Mouse (Mus musculus) heart, embryonic 15.5 days (tissue): ENCODE measurements at regions not wholly inside any gene's neighbourhood (a gene's known extent, or its start where the extent isn't known, plus 50 kb on each side); places are given as distances from the start of the nearest gene placed in this dataset.

Experiments
- ATAC-seq: fragments of 200-750 bp; cut with Nextera tagmentation; replicated peaks from 2 replicates; pipeline ENCODE4 v1.8.0; 2017; ENCODE audit warnings: low read depth, moderate TSS enrichment; ENCODE audit not compliant: insufficient number of reproducible peaks, insufficient read depth, low FRiP score
- H3K27ac ChIP-seq: fragments of 300-500 bp; sonication (generic); 2 replicates; pipeline ENCODE4 v1.5.1; 2015; ENCODE audit warnings: mild to moderate bottlenecking, inconsistent platforms
- H3K27me3 ChIP-seq: fragments of 300-500 bp; sonication (generic); 2 replicates; pipeline ENCODE4 v1.6.1; 2015; ENCODE audit warnings: inconsistent platforms
- H3K36me3 ChIP-seq: fragments of 300-500 bp; sonication (generic); 2 replicates; pipeline ENCODE4 v1.6.1; 2015; ENCODE audit warnings: mild to moderate bottlenecking, inconsistent platforms
- H3K4me1 ChIP-seq: fragments of 300-500 bp; sonication (generic); replicated peaks from 2 replicates; pipeline ENCODE4 v1.6.1; 2015; ENCODE audit warnings: inconsistent platforms
- H3K4me2 ChIP-seq: fragments of 300-500 bp; sonication (generic); 2 replicates; pipeline ENCODE4 v1.6.1; 2015; ENCODE audit warnings: inconsistent platforms, mild to moderate bottlenecking, moderate library complexity
- H3K4me3 ChIP-seq: fragments of 300-500 bp; sonication (generic); 2 replicates; pipeline ENCODE4 v1.5.1; 2015; ENCODE audit warnings: mild to moderate bottlenecking, inconsistent platforms
- H3K9ac ChIP-seq: fragments of 300-500 bp; sonication (generic); 2 replicates; pipeline ENCODE4 v1.6.1; 2015; ENCODE audit warnings: mild to moderate bottlenecking, inconsistent platforms
- H3K9me3 ChIP-seq: fragments of 300-500 bp; sonication (generic); replicated peaks from 2 replicates; pipeline ENCODE4 v1.6.1; 2016; ENCODE audit warnings: inconsistent platforms
- WGBS: fragments of 180-500 bp; shearing (Covaris S2); methylation state at CpG from one replicate; pipeline ENCODE4 v1.1.7; 2015; ENCODE audit warnings: mixed read lengths; 5-methylcytosine and 5-hydroxymethylcytosine counted together

DNA sequence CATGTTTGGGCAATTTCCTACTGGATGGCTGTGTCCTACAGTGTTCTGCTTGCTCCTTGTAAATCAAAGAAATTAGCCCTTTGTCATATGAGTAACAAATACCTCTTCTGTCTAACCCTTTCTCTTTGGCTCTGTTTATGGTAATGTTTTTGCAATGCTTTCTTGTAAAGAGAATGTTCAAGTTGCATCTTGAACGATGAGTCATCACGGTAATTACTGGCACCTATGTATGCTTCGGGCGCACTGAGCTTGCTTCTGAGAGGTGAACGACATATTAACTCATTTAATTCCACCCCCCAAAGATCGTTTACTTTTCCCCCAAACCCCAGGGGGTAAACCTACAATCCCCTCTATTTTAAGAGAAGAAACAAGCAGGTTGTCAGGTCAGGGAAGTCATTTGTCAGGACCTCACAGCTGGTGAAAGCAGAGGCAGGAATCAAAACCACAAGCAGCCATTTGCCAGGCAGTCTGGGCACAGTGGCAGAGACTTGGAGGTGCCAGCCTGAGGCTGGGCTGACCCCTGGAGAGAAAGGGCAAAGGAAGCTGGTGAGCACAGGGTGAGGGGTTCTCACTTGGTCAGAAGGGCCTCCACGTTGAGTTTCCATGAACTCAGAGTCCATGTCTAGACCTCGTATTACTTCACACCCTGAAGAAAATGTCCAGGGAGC lies 87.6 kb upstream of the Atp1a1 start:
- Histone ChIP-seq H3K4me2 (no peak overlapping the region), H3K9ac (no peak overlapping the region), H3K36me3 (no peaks in the 10 kb centered on the region), H3K4me3 (no peak overlapping the region), H3K4me1 (no peaks in the 10 kb centered on the region), H3K27ac (no peak overlapping the region), H3K27me3 (no peaks in the 10 kb centered on the region), H3K9me3 (no peaks in the 10 kb centered on the region)
- ATAC-seq: no peak
- 75% methylated on average over 8 of the region's 8 CpGs for WGBS

DNA sequence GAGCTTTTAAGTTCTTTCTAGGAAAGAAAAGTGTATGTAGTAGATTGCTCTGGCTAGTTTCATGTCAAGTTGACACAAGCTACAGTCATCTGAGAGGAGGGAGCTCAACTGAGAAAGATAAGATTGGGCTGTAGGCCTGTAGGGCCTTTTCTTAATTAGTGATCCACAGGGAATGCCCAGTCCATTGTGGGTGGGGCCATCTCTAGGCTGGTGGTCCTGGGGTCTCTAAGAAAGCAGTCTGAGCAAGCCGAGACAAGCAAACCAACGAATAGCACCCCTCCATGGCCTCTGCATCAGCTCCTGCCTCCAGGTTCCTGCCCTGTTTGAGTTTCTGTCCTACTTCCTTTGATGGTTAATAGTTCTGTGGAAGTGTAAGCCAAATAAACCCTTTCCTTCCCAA lies 86.3 kb upstream of the Atp1a1 start:
- H3K9me3 ChIP-seq: no peaks in the 10 kb centered on the region
- H3K27ac ChIP-seq: no peak overlapping the region
- ATAC-seq: no peak
- H3K27me3 ChIP-seq: no peaks in the 10 kb centered on the region
- no peak overlapping the region for H3K4me3 ChIP-seq
- no peaks in the 10 kb centered on the region for H3K4me1 ChIP-seq
- WGBS: 59% methylated on average over 2 of the region's 2 CpGs
- H3K9ac ChIP-seq: no peak overlapping the region
- no peak overlapping the region for H3K4me2 ChIP-seq
- H3K36me3 ChIP-seq: no peaks in the 10 kb centered on the region

DNA sequence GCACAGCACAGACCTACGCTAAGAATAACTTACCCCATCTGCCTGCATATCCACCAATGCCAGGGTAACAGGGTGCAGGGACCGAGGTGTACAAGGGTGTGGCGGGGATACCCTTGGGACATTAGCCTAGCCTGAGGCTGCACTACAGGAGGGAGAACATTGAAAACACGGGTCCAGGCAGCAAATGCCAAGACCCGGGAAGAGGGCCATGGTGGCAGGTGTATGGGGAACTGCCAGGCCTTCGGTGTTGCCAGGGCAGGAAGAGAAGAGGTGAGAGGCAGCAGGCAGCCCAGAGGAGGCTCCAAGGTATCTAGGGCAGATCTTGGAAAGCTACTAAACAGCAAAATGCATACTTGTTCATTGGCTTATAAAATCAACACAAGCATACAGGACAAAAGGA lies 85.7 kb upstream of the Atp1a1 start:
- H3K36me3 ChIP-seq: no peaks in the 10 kb centered on the region
- H3K4me1 ChIP-seq: no peaks in the 10 kb centered on the region
- H3K9ac ChIP-seq: no peak overlapping the region
- H3K4me3 ChIP-seq: no peak overlapping the region
- WGBS: 83% methylated on average over 6 of the region's 6 CpGs
- H3K9me3 ChIP-seq: no peaks in the 10 kb centered on the region
- H3K27me3 ChIP-seq: no peaks in the 10 kb centered on the region
- no peak overlapping the region for H3K4me2 ChIP-seq
- ATAC-seq: no peak
- H3K27ac ChIP-seq: no peak overlapping the region

DNA sequence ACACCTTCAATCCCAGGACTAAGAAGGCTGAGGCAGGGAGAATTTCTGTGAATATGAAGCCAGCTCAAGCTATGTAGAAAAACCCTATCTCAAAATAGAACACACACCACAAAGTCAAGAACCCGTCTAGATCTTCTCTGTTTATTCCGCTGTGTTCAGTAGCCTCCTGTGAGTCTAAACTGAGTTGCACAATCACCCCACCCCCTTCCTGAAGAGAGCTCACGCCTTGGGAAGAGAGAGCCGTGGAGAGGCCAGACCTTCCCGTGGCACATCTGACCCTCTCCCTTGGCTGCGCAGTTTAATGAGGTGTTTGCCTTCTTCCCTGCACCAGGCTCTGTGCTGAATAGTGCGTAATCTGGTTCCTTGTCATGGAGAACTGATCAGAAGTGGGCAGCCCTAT lies 80.7 kb upstream of the Atp1a1 start:
- Histone ChIP-seq H3K9ac (no peak overlapping the region), H3K4me2 (no peak overlapping the region), H3K27me3 (no peaks in the 10 kb centered on the region), H3K4me3 (no peak overlapping the region), H3K9me3 (0 out of 2 replicates have a peak, but pooled peaks cover 2% of the 10 kb centered on the region), H3K36me3 (no peaks in the 10 kb centered on the region), H3K27ac (no peak overlapping the region), H3K4me1 (no peaks in the 10 kb centered on the region)
- no peak for ATAC-seq
- WGBS: 54% methylated on average over 7 of the region's 7 CpGs

DNA sequence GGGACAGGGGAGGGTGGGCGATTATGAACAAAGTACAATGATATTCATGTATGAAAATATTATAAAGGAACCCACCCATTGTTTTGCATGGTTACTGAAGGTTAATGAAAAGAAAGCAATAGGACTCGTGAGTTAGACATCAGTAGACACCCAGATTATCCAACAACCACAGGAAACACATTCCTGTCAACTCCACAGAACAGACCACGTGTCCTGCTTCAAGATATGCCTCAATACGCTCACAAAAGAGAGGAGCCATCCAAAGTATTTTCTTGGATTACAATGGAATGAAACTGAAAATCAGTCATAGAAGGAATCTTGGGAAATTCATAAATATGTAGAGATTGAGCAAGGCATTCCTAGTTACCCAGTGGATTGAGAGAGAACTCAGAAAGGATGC lies 68.5 kb upstream of the Atp1a1 start:
- no peaks in the 10 kb centered on the region for H3K36me3 ChIP-seq
- no peak overlapping the region for H3K4me2 ChIP-seq
- H3K27me3 ChIP-seq: no peaks in the 10 kb centered on the region
- no peak overlapping the region for H3K27ac ChIP-seq
- no peak overlapping the region for H3K4me3 ChIP-seq
- ATAC-seq: no peak
- peaks cover 11% of the 10 kb centered on the region for H3K4me1 ChIP-seq
- H3K9ac ChIP-seq: no peak overlapping the region
- 56% methylated on average over 4 of the region's 4 CpGs for WGBS
- H3K9me3 ChIP-seq: no peaks in the 10 kb centered on the region

DNA sequence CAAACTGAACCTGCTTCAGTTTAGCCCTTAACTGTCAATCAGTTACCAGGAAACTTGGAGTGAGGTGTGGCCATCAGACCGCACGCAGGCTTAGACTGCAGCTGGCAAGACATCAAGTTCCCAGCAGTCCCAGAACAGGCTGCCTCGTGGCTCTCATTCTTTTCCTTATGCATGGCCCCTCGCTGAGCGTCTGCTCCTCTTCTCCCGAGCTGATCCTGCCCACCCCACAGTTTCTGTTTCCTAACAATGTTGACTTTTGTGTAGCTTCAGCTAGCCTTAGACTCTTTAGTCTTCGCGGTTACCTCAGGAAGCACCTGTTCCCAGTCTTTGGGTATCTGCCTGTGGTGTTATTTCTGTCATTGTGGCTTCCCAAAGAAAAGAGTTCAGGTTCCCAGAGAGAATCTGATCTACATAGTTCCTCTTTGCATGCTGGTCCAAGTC lies 66.1 kb upstream of the Atp1a1 start:
- H3K4me2 ChIP-seq: 0 out of 2 replicates have a peak overlapping the region, but pooled peaks have one; percentile 11
- H3K9ac ChIP-seq: no peak overlapping the region
- H3K4me1 ChIP-seq: peaks cover 11% of the 10 kb centered on the region
- 27% methylated on average over 8 of the region's 8 CpGs for WGBS
- no peaks in the 10 kb centered on the region for H3K27me3 ChIP-seq
- H3K36me3 ChIP-seq: no peaks in the 10 kb centered on the region
- no peaks in the 10 kb centered on the region for H3K9me3 ChIP-seq
- no peak overlapping the region for H3K4me3 ChIP-seq
- peak overlapping the region; percentile 17; the same call in 1 of the 2 replicates for H3K27ac ChIP-seq
- ATAC-seq: no peak; the same call in 1 of the 2 replicates

DNA sequence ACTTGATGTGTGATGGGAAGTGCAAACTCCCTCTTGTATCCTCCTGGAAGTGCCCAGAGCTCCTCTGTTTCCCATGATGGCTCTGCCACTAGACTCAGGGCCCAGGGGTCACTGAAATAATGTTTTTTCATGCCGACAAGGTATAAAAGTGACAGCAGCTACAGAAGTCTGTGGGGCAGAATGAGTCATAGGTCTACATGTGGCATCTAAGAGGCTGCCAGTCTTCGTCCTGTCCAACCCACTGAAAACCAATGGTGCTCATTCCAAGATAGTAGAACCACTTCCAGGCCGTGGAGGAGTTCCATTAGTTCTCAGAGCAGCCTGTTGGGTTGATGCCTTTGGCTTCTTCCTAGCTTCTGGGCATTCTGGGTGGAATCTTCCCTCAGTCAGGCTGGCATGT lies 65.3 kb upstream of the Atp1a1 start:
- H3K27me3 ChIP-seq: no peaks in the 10 kb centered on the region
- H3K9ac ChIP-seq: no peak overlapping the region
- H3K4me1 ChIP-seq: peaks cover 11% of the 10 kb centered on the region
- no peak overlapping the region for H3K27ac ChIP-seq
- no peak overlapping the region for H3K4me2 ChIP-seq
- no peaks in the 10 kb centered on the region for H3K9me3 ChIP-seq
- H3K4me3 ChIP-seq: no peak overlapping the region
- no peaks in the 10 kb centered on the region for H3K36me3 ChIP-seq
- 87% methylated on average over 3 of the region's 3 CpGs for WGBS
- ATAC-seq: no peak

DNA sequence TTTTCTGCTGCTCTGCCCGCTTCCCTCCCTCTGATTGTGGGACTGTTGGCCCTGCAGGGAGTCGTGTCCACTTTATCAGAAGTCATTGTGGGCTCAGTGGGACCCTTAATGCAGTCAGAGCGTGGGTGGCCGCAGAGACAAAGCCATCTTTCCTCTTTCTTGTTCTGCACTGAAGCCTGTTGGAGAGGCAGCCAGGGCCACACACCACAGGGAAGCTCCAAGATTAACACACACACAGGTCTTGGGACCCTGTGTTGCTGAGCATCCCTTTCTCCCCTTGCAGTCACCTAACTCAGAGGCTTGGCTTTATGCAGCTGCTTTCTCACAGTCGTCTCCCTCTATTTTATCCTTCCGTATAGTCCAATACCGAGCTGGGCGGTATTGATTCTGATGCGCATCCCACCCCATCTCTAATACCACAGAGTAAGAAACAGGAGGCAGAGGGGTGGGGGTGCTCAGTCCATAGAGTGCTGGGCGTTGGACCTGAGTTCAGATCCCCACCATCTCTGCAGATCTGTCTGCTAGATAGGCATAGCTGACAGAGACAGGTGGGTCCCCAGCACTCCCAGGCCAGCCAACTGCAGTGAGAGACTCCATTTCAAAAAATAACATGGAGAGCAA lies 63.4 kb upstream of the Atp1a1 start:
- Histone ChIP-seq H3K36me3 (no peaks in the 10 kb centered on the region), H3K27me3 (no peaks in the 10 kb centered on the region), H3K4me3 (no peak overlapping the region), H3K9ac (no peak overlapping the region), H3K4me1 (peaks cover 11% of the 10 kb centered on the region), H3K27ac (no peak overlapping the region), H3K4me2 (no peak overlapping the region), H3K9me3 (no peaks in the 10 kb centered on the region)
- no peak for ATAC-seq
- 82% methylated on average over 10 of the region's 10 CpGs for WGBS

DNA sequence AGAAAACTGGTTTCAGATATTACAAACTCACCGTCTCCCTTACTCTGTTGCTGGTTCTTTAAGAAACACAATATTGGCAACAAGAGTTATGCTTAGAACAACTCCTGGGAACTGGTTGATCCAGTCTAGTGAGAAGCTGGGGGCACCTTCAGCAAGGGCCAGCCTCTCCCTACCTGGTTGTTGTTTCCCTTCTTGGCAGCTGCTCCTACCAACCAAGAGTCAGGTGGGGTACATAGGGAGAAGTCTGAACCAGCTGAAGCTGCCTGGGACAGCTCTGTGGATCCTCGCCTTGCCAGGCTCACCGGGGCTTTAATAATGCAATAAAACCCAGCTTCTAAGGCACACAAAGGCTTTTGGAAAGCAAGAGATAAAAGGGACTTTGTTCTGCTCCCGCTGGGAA lies 62.7 kb upstream of the Atp1a1 start:
- H3K9ac ChIP-seq: no peak overlapping the region
- no peak for ATAC-seq

DNA sequence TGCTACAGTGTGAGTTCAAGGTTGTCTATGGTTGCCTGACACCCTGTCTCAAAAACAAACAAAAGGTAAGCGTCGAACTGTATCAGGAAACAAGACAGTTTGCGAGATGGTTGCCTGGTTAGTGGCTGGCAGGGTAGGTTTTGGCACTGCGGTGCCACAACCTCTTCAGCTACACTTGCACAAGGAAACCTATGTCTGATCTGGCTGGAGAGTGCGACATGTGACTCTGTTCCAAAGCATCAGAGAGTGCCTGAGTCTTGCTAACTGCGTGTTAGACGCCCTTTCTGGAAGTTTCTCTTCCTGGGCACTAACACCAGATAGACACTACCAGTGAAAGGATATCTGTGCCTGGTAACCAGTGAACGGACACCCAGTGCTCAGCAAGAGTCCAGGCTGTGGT lies 62.1 kb upstream of the Atp1a1 start:
- Histone ChIP-seq H3K27ac (no peak overlapping the region), H3K4me1 (peaks cover 11% of the 10 kb centered on the region), H3K4me3 (no peak overlapping the region), H3K9ac (no peak overlapping the region), H3K27me3 (no peaks in the 10 kb centered on the region), H3K9me3 (no peaks in the 10 kb centered on the region), H3K36me3 (no peaks in the 10 kb centered on the region), H3K4me2 (no peak overlapping the region)
- WGBS: 83% methylated on average over 8 of the region's 8 CpGs
- no peak for ATAC-seq

More for the DNA sequence above, 62.7 kb upstream of the Atp1a1 start:
- H3K27ac ChIP-seq: no peak overlapping the region
- no peak overlapping the region for H3K4me2 ChIP-seq
- no peak overlapping the region for H3K4me3 ChIP-seq
- 64% methylated on average over 4 of the region's 4 CpGs for WGBS
- H3K36me3 ChIP-seq: no peaks in the 10 kb centered on the region
- H3K4me1 ChIP-seq: peaks cover 11% of the 10 kb centered on the region
- H3K27me3 ChIP-seq: no peaks in the 10 kb centered on the region
- no peaks in the 10 kb centered on the region for H3K9me3 ChIP-seq

DNA sequence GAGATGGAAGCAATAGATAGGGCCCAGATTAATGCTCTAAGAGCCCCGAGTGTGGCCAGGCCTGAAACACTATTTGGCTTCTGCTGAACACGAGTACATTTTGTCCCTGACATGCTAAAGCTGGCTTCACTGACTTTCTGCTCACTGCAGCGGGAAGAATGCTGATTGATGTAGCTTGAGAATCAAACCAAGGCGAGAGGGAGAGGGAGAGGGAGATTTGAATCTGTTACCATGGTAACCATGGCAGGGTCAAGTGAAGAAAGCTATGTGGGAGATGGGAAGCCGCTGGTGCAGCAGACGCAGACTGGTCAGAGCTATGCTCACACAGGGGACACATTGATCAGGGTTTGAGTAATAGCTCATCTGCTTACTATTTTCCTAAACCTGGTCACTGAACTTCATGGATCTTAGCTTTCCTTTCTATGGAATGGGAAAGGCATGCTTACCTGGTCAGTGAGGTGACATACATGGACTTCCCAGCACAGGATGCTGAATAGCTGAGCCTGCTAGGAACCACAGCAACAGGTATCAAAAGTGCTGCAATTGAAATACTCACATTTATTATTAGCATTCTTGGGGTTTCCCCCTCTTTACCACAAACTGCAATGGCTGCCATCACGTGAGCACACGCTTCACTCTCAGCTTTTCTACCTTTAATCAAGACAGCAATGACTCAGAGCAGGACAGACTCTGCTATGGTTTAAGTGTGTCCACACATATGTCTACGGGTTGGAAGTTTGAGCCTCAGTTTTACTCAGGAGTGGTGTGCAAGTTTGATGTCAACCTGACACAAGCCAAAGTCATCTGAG lies 56.9 kb upstream of the Atp1a1 start:
- H3K36me3 ChIP-seq: no peaks in the 10 kb centered on the region
- 57% methylated on average over 9 of the region's 9 CpGs for WGBS
- no peak for ATAC-seq

More for the DNA sequence above, 56.9 kb upstream of the Atp1a1 start:
- no peaks in the 10 kb centered on the region for H3K4me1 ChIP-seq
- H3K9ac ChIP-seq: no peak overlapping the region
- H3K27me3 ChIP-seq: no peaks in the 10 kb centered on the region
- H3K4me3 ChIP-seq: no peak overlapping the region
- no peak overlapping the region for H3K27ac ChIP-seq
- no peak overlapping the region for H3K4me2 ChIP-seq
- H3K9me3 ChIP-seq: no peaks in the 10 kb centered on the region
